Mouse (Mus musculus): ENCODE measurements around the gene Shisa8.
"Not testable (repeated sequence)": the region's sequence is repeated elsewhere in the genome, so short reads cannot be mapped to it uniquely, and the experiment has no call there.

Gene Shisa8

DNA sequence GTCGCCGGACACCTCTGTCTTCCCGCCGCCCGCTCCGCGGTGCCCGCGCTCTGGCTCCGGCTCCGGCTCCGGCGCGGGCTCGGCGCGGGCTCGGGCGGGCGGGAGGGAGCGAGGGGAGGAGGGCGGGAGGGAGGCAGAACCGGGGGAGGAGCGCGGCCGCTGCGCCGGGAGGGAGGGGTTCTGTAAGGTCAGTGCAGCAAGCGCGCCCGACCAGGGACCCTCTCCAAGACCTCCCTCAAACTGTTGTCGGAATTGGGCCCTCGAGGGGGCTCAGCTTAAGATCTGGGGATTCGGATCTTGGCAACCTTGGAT, at the start of gene Shisa8:
Gene Shisa8 (minus strand): TSS at position 64 of the 312 bp plus-strand sequence.
- no peak for DNase-seq

GRCm38 (mm10) chr15:82259510-82259909, 46.9 kb upstream of the Shisa8 start:
- peak; percentile 70 to 78 for DNase-seq

DNA sequence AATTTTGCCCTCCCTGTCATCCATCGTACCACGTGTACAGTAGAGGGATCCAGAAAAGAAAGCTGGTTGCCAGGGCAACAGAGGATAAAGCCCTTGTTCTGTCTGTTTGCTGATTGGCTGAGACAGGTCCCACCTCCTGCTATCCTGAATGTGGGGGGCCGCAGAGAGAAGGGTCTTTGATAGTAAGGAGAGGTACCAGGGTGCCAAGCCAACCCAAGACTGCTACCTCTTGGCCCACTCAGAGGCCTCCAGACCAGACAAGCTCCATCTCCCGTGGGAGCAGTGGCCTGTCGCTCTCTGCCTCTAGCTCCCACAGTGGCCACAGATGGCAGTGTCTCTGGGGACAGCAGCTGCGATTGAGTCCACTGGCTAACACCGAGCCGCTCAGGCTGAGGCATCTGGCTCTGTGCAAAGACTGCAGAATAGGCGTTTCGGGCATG, 43.3 kb upstream of the Shisa8 start:
- no peak for DNase-seq

DNA sequence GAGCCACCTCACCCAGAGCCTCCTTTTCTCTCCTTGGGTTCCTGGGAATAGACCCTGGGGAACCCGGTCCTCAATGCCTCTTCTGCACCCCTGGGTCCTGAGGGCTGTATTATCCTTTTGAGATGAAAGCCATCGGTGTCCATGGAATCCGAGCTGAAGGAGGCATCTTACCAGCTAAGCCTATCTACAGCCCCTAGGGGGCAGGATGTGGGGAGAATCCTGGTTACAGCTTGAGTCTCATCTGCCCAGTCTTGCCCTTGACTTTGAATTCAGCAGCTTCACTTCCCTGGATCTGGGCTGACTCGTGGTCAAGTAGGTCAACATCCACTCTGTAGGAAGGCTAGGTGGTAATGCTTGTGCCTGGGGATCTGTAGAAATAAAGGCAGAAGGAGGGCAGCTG, 42.6 kb upstream of the Shisa8 start:
- DNase-seq: no peak

DNA sequence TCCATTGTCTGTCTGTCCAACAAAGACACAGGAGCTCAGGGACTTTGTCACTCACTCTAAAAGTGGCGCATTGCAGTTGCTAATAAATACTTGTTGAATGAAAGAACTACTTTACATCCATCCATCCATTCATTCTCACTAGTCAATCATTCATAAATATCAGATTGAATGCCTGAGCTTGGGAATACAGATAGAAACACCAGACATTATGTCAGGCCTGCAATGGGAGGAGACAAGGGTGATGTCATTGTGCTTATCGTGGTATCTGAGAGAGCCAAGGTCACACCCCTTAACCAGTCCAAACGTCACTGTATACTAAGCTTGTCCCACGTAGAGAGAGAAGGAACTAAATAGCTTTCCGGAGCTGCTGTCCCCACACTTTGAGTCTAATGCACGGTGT, 39.5 kb upstream of the Shisa8 start, which contains the start of gene 1500009C09Rik:
Gene 1500009C09Rik (plus strand): TSS at position 301 of the 400 bp plus-strand sequence.
- DNase-seq: no peak

DNA sequence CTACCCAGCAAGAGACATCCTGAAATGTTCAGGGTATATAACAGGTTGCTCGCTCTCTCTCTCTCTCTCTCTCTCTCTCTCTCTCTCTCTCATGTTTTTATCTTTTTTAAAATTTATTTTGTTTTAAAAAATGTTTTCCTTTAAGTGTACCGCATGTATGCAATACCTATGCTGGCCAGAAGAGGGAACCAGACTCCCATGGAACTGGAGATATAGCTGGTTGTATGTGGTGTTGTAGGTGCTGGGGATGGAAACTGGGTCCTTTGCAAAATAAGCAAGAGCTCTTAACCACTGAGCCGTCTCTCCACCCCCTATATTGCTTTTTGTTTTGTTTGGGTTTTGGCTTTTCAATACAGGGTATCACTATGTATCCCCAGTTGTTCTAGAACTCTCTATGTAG, 39.0 kb upstream of the Shisa8 start:
- no peak for DNase-seq

GRCm38 (mm10) chr15:82247131-82247776, 34.6 kb upstream of the Shisa8 start:
- DNase-seq: no peak

GRCm38 (mm10) chr15:82244805-82245161, 32.2 kb upstream of the Shisa8 start:
- not testable (repeated sequence) for DNase-seq

- DNase-seq: peak; percentile 93 to 94
These were observed 31.6 kb upstream of the Shisa8 start, which contains the start of gene Cenpm for GRCm38 (mm10) chr15:82244115-82244804. Cenpm (minus strand) TSS chr15:82244748.

- no peak for DNase-seq
These were observed 31.1 kb upstream of the Shisa8 start for GRCm38 (mm10) chr15:82243742-82244114.

DNA sequence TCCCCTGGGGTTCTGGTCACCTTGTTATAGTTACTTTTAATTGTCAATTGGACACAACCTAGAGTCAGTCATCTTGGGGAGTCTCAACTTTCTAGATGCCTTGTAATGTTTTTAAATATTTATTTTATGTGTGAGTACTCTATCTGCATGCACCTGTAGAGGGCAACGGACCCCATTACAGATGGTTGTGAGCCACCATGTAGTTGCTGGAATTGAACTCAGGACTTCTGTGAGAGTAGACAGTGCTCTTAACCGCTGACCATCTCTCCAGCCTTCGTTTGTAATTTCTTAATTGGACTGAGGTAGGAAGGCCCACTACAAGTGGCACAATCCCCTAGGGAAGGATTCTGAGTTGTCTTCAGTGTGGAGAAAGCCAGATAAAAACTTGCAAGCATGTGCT, 30.7 kb upstream of the Shisa8 start:
- DNase-seq: no peak

DNA sequence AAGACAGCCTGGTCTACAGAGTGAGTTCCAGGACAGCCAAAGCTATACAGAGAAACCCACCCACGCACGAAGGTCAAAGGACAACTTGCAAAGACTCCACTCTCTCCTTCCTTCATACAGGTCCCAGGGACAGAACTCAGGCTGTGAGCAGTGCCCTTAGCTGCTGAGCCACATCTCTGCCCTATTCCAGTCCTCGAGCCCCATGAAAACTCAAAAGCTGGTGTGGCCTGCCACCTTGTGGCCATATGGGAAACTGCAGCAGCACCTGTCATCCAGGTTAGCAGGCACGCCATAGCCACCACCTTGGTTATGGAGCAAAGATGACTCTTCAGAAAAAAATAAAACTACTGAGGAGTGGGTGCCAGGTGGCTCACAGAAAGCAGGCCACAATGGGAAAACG, 23.9 kb upstream of the Shisa8 start:
- peak; percentile 74 to 85 for DNase-seq

- no peak for DNase-seq
These were observed 23.0 kb upstream of the Shisa8 start for GRCm38 (mm10) chr15:82235661-82236060.

DNA sequence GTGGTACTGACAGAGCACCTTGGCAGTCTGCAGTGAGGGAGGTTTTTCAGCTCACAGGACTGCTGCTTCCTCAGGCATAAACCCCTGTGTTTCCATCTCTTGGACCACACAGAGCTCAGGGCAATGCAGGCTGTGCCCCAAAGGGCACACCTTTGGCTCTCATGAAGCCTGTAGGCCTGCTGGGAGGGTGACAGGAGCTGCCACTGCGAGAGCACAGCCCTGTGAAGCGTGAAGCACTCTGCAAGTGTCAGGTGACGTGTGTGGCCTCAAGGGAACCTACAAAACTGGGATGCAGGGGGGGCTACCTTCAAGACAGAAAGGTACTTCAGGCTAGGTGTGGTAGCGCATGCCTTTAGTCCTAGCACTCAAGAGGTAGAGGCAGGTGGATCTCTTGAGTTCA, 20.0 kb upstream of the Shisa8 start:
- no peak for DNase-seq

- DNase-seq: peak in 1 of 2 experiments; percentile 4
These were observed 19.2 kb upstream of the Shisa8 start for GRCm38 (mm10) chr15:82231591-82232378.

DNA sequence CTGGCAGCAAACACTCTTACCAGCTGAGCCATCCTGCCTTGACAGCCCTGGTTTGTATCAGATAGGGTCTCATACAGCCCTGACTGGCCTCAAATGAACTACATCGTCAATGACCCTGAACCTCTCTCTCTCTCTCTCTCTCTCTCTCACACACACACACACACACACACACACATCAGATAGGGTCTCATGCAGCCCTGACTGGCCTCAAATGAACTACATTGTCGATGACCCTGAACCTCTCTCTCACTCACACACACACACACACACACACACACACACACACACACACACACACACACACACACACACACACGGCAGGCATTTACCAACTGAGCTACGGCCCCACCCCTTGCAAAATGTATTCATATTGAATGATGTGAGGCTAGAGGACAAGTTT, 18.5 kb upstream of the Shisa8 start:
- no peak for DNase-seq

GRCm38 (mm10) chr15:82230098-82230611, 17.5 kb upstream of the Shisa8 start:
- no peak for DNase-seq

GRCm38 (mm10) chr15:82229542-82230045, 17.0 kb upstream of the Shisa8 start:
- peak in 1 of 2 experiments; percentile 9 for DNase-seq

DNA sequence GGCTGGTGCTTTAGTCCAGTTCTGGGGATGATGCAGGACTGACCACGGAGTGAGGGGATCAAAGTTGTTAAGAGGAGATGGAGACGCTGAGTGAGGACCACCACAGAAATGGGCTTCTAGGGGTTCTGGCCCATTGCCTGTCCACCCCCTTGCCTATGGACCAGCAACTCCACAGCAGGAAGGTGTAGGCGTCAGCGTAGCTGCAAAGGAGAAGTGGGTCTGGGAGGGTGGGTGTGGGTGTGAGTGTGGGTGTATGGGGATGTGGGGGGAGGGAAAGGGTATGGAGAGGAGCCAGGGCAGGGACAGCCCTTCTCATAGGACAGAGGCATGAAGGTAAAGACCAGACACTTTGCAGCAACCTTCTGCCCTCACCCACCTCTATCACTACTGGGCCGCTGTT, 13.2 kb upstream of the Shisa8 start:
- DNase-seq: no peak

GRCm38 (mm10) chr15:82224602-82225215, 12.1 kb upstream of the Shisa8 start:
- no peak for DNase-seq

GRCm38 (mm10) chr15:82223657-82224601, 11.3 kb upstream of the Shisa8 start, which contains the start of gene Tnfrsf13c:
Tnfrsf13c (minus strand) TSS chr15:82224369.
- DNase-seq: peak; percentile 55 to 65

DNA sequence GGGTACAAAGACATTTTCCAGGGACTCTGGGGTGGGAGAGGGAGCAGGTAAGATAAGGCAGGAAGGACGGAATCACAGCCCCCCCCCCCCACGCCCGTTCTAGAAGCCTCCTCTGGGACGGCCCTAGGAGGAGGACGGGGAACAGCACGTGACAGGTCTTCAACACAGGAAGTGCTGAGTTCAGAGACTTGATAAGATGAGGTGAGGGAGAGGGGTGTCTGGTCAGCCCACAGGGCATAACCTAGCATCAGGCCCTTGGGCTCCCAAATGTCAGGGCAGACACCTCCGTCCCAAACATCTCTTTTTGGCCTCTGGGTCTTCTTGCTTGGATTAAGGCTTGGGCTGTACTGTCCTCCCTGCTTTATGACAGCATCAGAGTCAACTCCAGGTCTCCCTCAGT, 10.6 kb upstream of the Shisa8 start:
- no peak for DNase-seq
